Comparison of ENCODE assay signal across 12 mouse cellular contexts in genomic region chr12:53447469-53447868, GRCm38 (mm10).
DNase-seq lines count a peak whose midpoint lies in the region; ATAC-seq and TF ChIP-seq lines count a peak whose summit lies in the region.
"Had no signal": no experiment of that assay in that cellular context is flagged by ENCODE, and none has a peak within 500 bp of the region (broad histone marks: within the 10 kb centered on the region; RNA-seq: fewer than 3 reads in every experiment).

No protein-coding gene starts in this region.

- H3K27ac ChIP-seq in left cerebral cortex, adult 2 months: peak overlapping the region; percentile 16; the same call in 1 of the 2 replicates
- peak overlapping the region; percentile 59 for H3K27ac ChIP-seq in forebrain, embryonic 12.5 days
- H3K27ac ChIP-seq in midbrain, embryonic 13.5 days: peak overlapping the region; percentile 30; the same call in 1 of the 2 replicates
- H3K27ac ChIP-seq in intestine, embryonic 16.5 days (ENCODE audit: low read length): no peak overlapping the region
- H3K27ac ChIP-seq: liver, embryonic 15.5 days had no signal

- intact Hi-C loops in left cerebral cortex, adult 2 months (cut with DNase I): no loop called here

- H3K4me1 ChIP-seq in forebrain, embryonic 12.5 days: peaks cover 47% of the 10 kb centered on the region
- H3K4me1 ChIP-seq in midbrain, embryonic 13.5 days (replicated peaks): peaks cover 44% of the 10 kb centered on the region
- H3K4me1 ChIP-seq in intestine, embryonic 16.5 days (ENCODE audit: control insufficient read depth, insufficient read depth, low read length): no peaks in the 10 kb centered on the region
- H3K4me1 ChIP-seq: liver, embryonic 15.5 days had no signal

- H3K9me3 ChIP-seq in forebrain, embryonic 12.5 days: no peaks in the 10 kb centered on the region
- no peaks in the 10 kb centered on the region for H3K9me3 ChIP-seq in midbrain, embryonic 13.5 days
- no peaks in the 10 kb centered on the region for H3K9me3 ChIP-seq in intestine, embryonic 16.5 days (ENCODE audit: control insufficient read depth, low read length)
- H3K9me3 ChIP-seq: liver, embryonic 15.5 days had no signal

- no peaks in the 10 kb centered on the region for H3K27me3 ChIP-seq in forebrain, embryonic 12.5 days
- no peaks in the 10 kb centered on the region for H3K27me3 ChIP-seq in midbrain, embryonic 13.5 days
- H3K27me3 ChIP-seq in intestine, embryonic 16.5 days (replicated peaks; ENCODE audit: control insufficient read depth, insufficient read depth, low read length): no peaks in the 10 kb centered on the region
- H3K27me3 ChIP-seq: liver, embryonic 15.5 days had no signal

- H3K36me3 ChIP-seq in forebrain, embryonic 12.5 days (replicated peaks): no peaks in the 10 kb centered on the region
- H3K36me3 ChIP-seq in midbrain, embryonic 13.5 days: no peaks in the 10 kb centered on the region
- no peaks in the 10 kb centered on the region for H3K36me3 ChIP-seq in intestine, embryonic 16.5 days (ENCODE audit: control insufficient read depth, insufficient read depth, low read length)
- H3K36me3 ChIP-seq: liver, embryonic 15.5 days had no signal

- no peak overlapping the region for H3K4me3 ChIP-seq in left cerebral cortex, adult 2 months
- H3K4me3 ChIP-seq in forebrain, embryonic 12.5 days (replicated peaks): no peak overlapping the region
- no peak overlapping the region for H3K4me3 ChIP-seq in midbrain, embryonic 13.5 days (replicated peaks)
- H3K4me3 ChIP-seq in intestine, embryonic 16.5 days (ENCODE audit: low read length): no peak overlapping the region
- H3K4me3 ChIP-seq: liver, embryonic 15.5 days had no signal

- 24% methylated on average over 8 of the region's 8 CpGs for WGBS in forebrain, embryonic 12.5 days
- WGBS in midbrain, embryonic 13.5 days: 23% methylated on average over 8 of the region's 8 CpGs
- 61% methylated on average over 8 of the region's 8 CpGs for WGBS in intestine, embryonic 16.5 days

- ATAC-seq in forebrain, embryonic 12.5 days (ENCODE audit: low FRiP score): peak; percentile 61; the same call in 1 of the 2 replicates
- ATAC-seq in midbrain, embryonic 13.5 days: peak; percentile 48; the same call in 1 of the 2 replicates
- no peak for ATAC-seq in intestine, embryonic 16.5 days

- TF ChIP-seq CTCF in left cerebral cortex, adult 2 months (IDR thresholded peaks at IDR 0.05): no peak

- H3K9ac ChIP-seq in forebrain, embryonic 12.5 days: no peak overlapping the region
- no peak overlapping the region for H3K9ac ChIP-seq in midbrain, embryonic 13.5 days (replicated peaks)
- H3K9ac ChIP-seq in intestine, embryonic 16.5 days (ENCODE audit: low read depth, low read length): no peak overlapping the region
- H3K9ac ChIP-seq: liver, embryonic 15.5 days had no signal

- H3K4me2 ChIP-seq in forebrain, embryonic 12.5 days: peak overlapping the region; percentile 24; the same call in 1 of the 2 replicates
- no peak overlapping the region for H3K4me2 ChIP-seq in midbrain, embryonic 13.5 days (replicated peaks)
- H3K4me2 ChIP-seq in intestine, embryonic 16.5 days (ENCODE audit: low read depth, low read length): no peak overlapping the region
- H3K4me2 ChIP-seq: heart, embryonic 11.5 days; liver, embryonic 15.5 days had no signal

- no peak for DNase-seq in left cerebral cortex, adult 2 months (ENCODE audit: extremely low spot score in 1 of 2, low spot score in 2 of 2)
- DNase-seq in left cerebral cortex, adult 18-20 months (ENCODE audit: low spot score in 2 of 2): no peak
- DNase-seq in forelimb bud, embryonic 11.5 days (ENCODE audit: low read depth, low spot score): peak; percentile 43
- DNase-seq in urinary bladder, postnatal 14 days (ENCODE audit: low spot score): no peak
- DNase-seq: adrenal gland, postnatal 25 days; gastrocnemius, postnatal 10 days; kidney, postnatal 14 days had no signal
